Mouse (Mus musculus): Measurements from ENCODE around the gene Tpm1.

Gene Tpm1

GRCm38 (mm10) chr9:66988198-66988887 is 60.9 kb downstream of the Tpm1 start:
- no peak for DNase-seq (ENCODE audit: low read depth, low spot score)

- no peak for DNase-seq (ENCODE audit: low read depth, low spot score)
Observed at GRCm38 (mm10) chr9:66985377-66985776, 63.8 kb downstream of the Tpm1 start.

GRCm38 (mm10) chr9:66982085-66982484 is 67.1 kb downstream of the Tpm1 start:
- DNase-seq (ENCODE audit: low read depth, low spot score), result no peak

GRCm38 (mm10) chr9:66980458-66980857 is 68.7 kb downstream of the Tpm1 start:
- DNase-seq (ENCODE audit: low read depth, low spot score), result no peak

GRCm38 (mm10) chr9:66978468-66978867 is 70.7 kb downstream of the Tpm1 start:
- no peak for DNase-seq (ENCODE audit: low read depth, low spot score)

- peak; percentile 80 for DNase-seq (ENCODE audit: low read depth, low spot score)
Observed at GRCm38 (mm10) chr9:66977982-66978381, 71.2 kb downstream of the Tpm1 start.

- DNase-seq (ENCODE audit: low read depth, low spot score), result no peak
Observed at GRCm38 (mm10) chr9:66977121-66977520, 72.1 kb downstream of the Tpm1 start.

- peak; percentile 85 for DNase-seq (ENCODE audit: low read depth, low spot score)
Observed at GRCm38 (mm10) chr9:66975239-66975645, 74.0 kb downstream of the Tpm1 start, which contains the start of gene Lactb. Gene Lactb (minus strand): TSS chr9:66975484.

- no peak for DNase-seq (ENCODE audit: low read depth, low spot score)
Observed at GRCm38 (mm10) chr9:66974721-66975225, 74.4 kb downstream of the Tpm1 start.

Data from telencephalon, adult 2 months (tissue).